Mouse (Mus musculus) lung, postnatal 0 days (tissue): ENCODE data around the gene Scn2b.

Experiments
- CTCF ChIP-seq: IDR thresholded peaks from 2 replicates; pipeline ENCODE4 v1.5.1; 2016; ENCODE audit warnings: antibody characterized with exemption, mild to moderate bottlenecking
- EP300 ChIP-seq: IDR thresholded peaks from 2 replicates; pipeline ENCODE4 v1.6.1; 2016; ENCODE audit warnings: antibody characterized with exemption, mild to moderate bottlenecking, control low read depth

DNA sequence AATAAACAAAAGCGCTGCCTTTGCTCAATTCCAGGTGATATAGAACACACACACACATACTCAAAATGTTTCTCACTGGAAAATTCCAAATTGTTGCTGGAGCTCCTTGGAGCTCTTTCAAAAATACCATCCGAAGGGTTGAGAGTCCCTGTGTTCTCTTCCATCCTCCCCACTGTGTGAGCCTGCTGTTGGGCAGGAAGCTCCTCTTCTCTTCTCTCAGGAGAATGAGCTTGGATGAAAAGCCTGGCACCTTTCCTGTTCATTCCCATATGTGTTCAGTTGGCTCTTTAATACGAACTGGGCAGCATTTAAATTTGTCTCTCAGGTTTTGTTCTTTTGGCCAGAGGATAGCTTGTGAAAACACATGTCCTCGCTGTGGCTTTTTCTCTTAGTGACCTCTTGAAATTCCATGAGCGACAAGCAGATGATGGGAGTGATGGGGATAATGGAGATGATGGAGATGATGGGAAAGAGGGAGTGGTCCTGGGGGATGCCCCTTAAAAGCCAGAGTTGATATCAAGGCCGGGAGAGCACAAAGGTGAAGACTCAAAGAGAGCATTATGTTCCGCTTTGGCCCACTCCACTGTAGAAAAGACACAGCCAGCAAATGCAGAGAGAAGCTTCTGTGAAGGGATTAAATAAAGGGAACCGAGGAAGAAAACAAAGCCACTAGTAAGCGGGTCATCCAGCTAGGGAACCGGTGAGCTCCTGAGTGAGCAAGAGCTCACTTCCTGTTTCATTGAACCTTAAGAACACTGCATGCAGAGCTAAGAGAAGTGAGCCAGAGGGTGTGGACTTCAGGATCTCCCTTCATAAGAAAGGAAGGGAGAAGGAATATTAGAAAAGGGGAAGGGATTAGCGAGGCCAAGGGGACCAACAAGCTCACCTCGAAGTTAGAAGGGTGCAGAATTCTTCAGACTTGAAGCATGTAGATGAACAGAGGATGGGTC, 31.6 kb upstream of the Scn2b start:
- no peak for TF ChIP-seq EP300
- TF ChIP-seq CTCF, result no peak
